Mouse (Mus musculus): ENCODE results near the gene Slc38a6. TPM values are rescaled to one million over a fixed set of nuclear protein-coding genes. Genes with fewer than 3 reads are reported as not detected.

Slc38a6 gene
- polyA plus RNA-seq, 2 experiments, result 13.1 to 37.6 TPM

- no peak for TF ChIP-seq POLR2A (IDR thresholded peaks at IDR 0.05; ENCODE audit: borderline replicate concordance, extremely low read depth, insufficient read depth, insufficient read length)
- 15% methylated on average over 4 of the region's 4 CpGs for WGBS
- DNase-seq (ENCODE audit: low spot score), result peak; percentile 64
These were observed 16.6 kb upstream of the Slc38a6 start for GRCm38 (mm10) chr12:73269933-73270332.

DNA sequence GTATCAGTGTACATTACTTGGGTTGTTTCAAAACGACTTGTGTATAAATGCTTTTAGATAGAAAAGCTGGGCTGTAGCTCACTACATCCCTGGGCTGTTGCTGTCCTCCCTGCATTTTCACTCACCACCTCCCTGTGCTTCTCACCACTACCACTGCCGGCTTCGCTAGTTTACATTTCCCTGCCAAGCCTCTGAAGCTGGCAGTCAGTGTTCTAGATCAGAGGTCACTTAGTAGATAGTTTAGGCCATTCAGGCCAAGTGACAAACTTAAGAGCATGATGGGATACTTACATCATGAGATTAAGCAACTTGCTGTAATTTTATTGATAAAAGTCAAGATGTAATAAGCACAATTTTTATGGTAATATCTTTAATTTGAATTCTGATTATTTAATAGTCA is 11.7 kb upstream of the Slc38a6 start:
- Histone ChIP-seq H3K9me3 (ENCODE audit: control insufficient read depth, low read length) (0 out of 2 replicates have a peak, but pooled peaks cover 5% of the 10 kb centered on the region), H3K9ac (ENCODE audit: low read depth, low read length, severe bottlenecking) (no peak overlapping the region), H3K27me3 (ENCODE audit: control insufficient read depth, insufficient read depth, low read length) (no peaks in the 10 kb centered on the region), H3K36me3 (ENCODE audit: control insufficient read depth, insufficient read depth, low read length) (peaks cover 34% of the 10 kb centered on the region), H3K27ac (replicated peaks; ENCODE audit: low read depth, low read length) (no peak overlapping the region), H3K4me3 (replicated peaks; ENCODE audit: low read length) (no peak overlapping the region), H3K4me2 (replicated peaks; ENCODE audit: low read depth, low read length, severe bottlenecking) (no peak overlapping the region), H3K4me1 (ENCODE audit: control insufficient read depth, insufficient read depth, low read length) (peaks cover 10% of the 10 kb centered on the region)
- DNase-seq (ENCODE audit: low spot score) (no peak), ATAC-seq (ENCODE audit: low FRiP score, low read depth) (no peak)
- no peak for TF ChIP-seq POLR2A (IDR thresholded peaks at IDR 0.05; ENCODE audit: borderline replicate concordance, extremely low read depth, insufficient read depth, insufficient read length)
- WGBS, result 92% methylated on average over 3 of the region's 3 CpGs

More at GRCm38 (mm10) chr12:73269933-73270332, 16.6 kb upstream of the Slc38a6 start:
- Histone ChIP-seq H3K36me3 (ENCODE audit: control insufficient read depth, insufficient read depth, low read length) (peaks cover 6% of the 10 kb centered on the region), H3K9me3 (ENCODE audit: control insufficient read depth, low read length) (no peaks in the 10 kb centered on the region), H3K4me3 (replicated peaks; ENCODE audit: low read length) (no peak overlapping the region), H3K4me2 (replicated peaks; ENCODE audit: low read depth, low read length, severe bottlenecking) (no peak overlapping the region), H3K27ac (replicated peaks; ENCODE audit: low read depth, low read length) (no peak overlapping the region; the same call in 1 of the 2 replicates), H3K4me1 (ENCODE audit: control insufficient read depth, insufficient read depth, low read length) (peaks cover 18% of the 10 kb centered on the region), H3K27me3 (ENCODE audit: control insufficient read depth, insufficient read depth, low read length) (no peaks in the 10 kb centered on the region), H3K9ac (ENCODE audit: low read depth, low read length, severe bottlenecking) (no peak overlapping the region)
- ATAC-seq (ENCODE audit: low FRiP score, low read depth), result peak; percentile 74

GRCm38 (mm10) chr12:73287609-73288008 is 1.0 kb downstream of the Slc38a6 start:
- Histone ChIP-seq H3K4me3 (replicated peaks; ENCODE audit: low read length) (peak overlapping the region; percentile 81), H3K9me3 (ENCODE audit: control insufficient read depth, low read length) (no peaks in the 10 kb centered on the region), H3K4me1 (ENCODE audit: control insufficient read depth, insufficient read depth, low read length) (peaks cover 14% of the 10 kb centered on the region; the same call in 1 of the 2 replicates), H3K9ac (ENCODE audit: low read depth, low read length, severe bottlenecking) (no peak overlapping the region), H3K36me3 (ENCODE audit: control insufficient read depth, insufficient read depth, low read length) (0 out of 2 replicates have a peak, but pooled peaks cover 3% of the 10 kb centered on the region), H3K27ac (replicated peaks; ENCODE audit: low read depth, low read length) (no peak overlapping the region), H3K27me3 (ENCODE audit: control insufficient read depth, insufficient read depth, low read length) (no peaks in the 10 kb centered on the region), H3K4me2 (replicated peaks; ENCODE audit: low read depth, low read length, severe bottlenecking) (peak overlapping the region; percentile 79)
- 63% methylated on average over 8 of the region's 8 CpGs for WGBS
- no peak for DNase-seq (ENCODE audit: low spot score)
- no peak for ATAC-seq (ENCODE audit: low FRiP score, low read depth)
- TF ChIP-seq POLR2A (IDR thresholded peaks at IDR 0.05; ENCODE audit: borderline replicate concordance, extremely low read depth, insufficient read depth, insufficient read length), result no peak

GRCm38 (mm10) chr12:73288626-73289025 is 2.0 kb downstream of the Slc38a6 start:
- H3K9ac ChIP-seq (ENCODE audit: low read depth, low read length, severe bottlenecking), result no peak overlapping the region
- ATAC-seq (ENCODE audit: low FRiP score, low read depth) (no peak), DNase-seq (ENCODE audit: low spot score) (no peak)
- 94% methylated on average over 3 of the region's 3 CpGs for WGBS
- H3K4me2 ChIP-seq (replicated peaks; ENCODE audit: low read depth, low read length, severe bottlenecking), result no peak overlapping the region
- no peak overlapping the region for H3K27ac ChIP-seq (replicated peaks; ENCODE audit: low read depth, low read length)
- no peaks in the 10 kb centered on the region for H3K27me3 ChIP-seq (ENCODE audit: control insufficient read depth, insufficient read depth, low read length)
- H3K4me3 ChIP-seq (replicated peaks; ENCODE audit: low read length), result no peak overlapping the region
- no peaks in the 10 kb centered on the region for H3K9me3 ChIP-seq (ENCODE audit: control insufficient read depth, low read length)
- TF ChIP-seq POLR2A (IDR thresholded peaks at IDR 0.05; ENCODE audit: borderline replicate concordance, extremely low read depth, insufficient read depth, insufficient read length), result no peak
- 0 out of 2 replicates have a peak, but pooled peaks cover 2% of the 10 kb centered on the region for H3K36me3 ChIP-seq (ENCODE audit: control insufficient read depth, insufficient read depth, low read length)
- H3K4me1 ChIP-seq (ENCODE audit: control insufficient read depth, insufficient read depth, low read length), result peaks cover 14% of the 10 kb centered on the region; the same call in 1 of the 2 replicates

DNA sequence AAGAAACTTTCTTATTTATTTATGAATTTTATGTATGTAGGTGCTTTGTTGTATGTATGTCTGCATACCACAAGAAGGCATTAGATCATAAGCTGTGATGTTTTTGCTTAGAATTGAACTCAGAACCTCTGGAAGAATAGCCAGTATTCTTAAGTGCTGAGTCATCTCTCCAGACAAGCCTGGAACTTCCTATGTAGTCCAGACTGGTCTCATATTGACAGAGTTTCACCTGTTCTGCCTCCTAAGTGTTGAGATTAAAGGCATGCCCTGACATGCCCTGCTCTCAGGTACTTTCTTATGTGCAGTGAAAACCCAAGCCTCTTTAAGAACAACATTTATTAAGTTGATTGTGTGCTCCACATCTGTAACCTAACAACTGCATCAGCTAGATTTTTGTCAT is 8.3 kb downstream of the Slc38a6 start:
- no peak for DNase-seq (ENCODE audit: low spot score)
- Histone ChIP-seq H3K4me3 (replicated peaks; ENCODE audit: low read length) (no peak overlapping the region), H3K36me3 (ENCODE audit: control insufficient read depth, insufficient read depth, low read length) (peaks cover 8% of the 10 kb centered on the region; the same call in 1 of the 2 replicates), H3K4me1 (ENCODE audit: control insufficient read depth, insufficient read depth, low read length) (peaks cover 9% of the 10 kb centered on the region), H3K9ac (ENCODE audit: low read depth, low read length, severe bottlenecking) (no peak overlapping the region), H3K27me3 (ENCODE audit: control insufficient read depth, insufficient read depth, low read length) (no peaks in the 10 kb centered on the region), H3K9me3 (ENCODE audit: control insufficient read depth, low read length) (no peaks in the 10 kb centered on the region), H3K4me2 (replicated peaks; ENCODE audit: low read depth, low read length, severe bottlenecking) (no peak overlapping the region), H3K27ac (replicated peaks; ENCODE audit: low read depth, low read length) (no peak overlapping the region)
- no peak for ATAC-seq (ENCODE audit: low FRiP score, low read depth)
- no peak for TF ChIP-seq POLR2A (IDR thresholded peaks at IDR 0.05; ENCODE audit: borderline replicate concordance, extremely low read depth, insufficient read depth, insufficient read length)
